In the genomic region with DNA sequence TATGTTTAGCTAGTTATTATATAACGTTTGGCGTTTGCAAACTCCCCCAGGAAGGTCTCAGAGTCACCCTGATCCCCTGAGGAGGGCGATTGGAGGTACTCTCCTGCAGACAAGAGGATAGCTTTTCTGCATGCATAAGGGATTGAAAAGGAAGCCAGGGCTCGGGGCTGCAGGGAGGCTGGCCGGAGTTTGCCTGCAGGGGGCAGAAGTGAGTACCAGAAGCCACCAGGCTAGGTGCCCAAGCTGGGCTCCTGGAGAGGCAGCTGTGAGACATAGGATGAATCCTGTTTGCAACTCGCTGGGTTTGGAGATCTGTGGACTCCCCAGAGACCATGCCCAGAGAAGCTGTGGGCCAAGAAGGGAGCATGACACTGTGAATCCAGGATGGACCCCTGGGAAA, we compare ENCODE assay signal across 8 mouse cellular contexts. TPM values are rescaled to one million over a fixed set of nuclear protein-coding genes. Genes with fewer than 3 reads are reported as not detected.
DNase-seq lines count a peak whose midpoint lies in the region; ATAC-seq and TF ChIP-seq lines count a peak whose summit lies in the region.

No protein-coding gene starts in this region.

- H3K9me3 ChIP-seq in stomach, postnatal 0 days (ENCODE audit: control insufficient read depth, low read length) = no peaks in the 10 kb centered on the region

- H3K27ac ChIP-seq in testis, adult 2 months (ENCODE audit: control insufficient read depth, insufficient read depth, low read depth, low read length) = no peak overlapping the region
- H3K27ac ChIP-seq in stomach, postnatal 0 days (replicated peaks) = no peak overlapping the region

- H3K9ac ChIP-seq in stomach, postnatal 0 days (ENCODE audit: low read length) = no peak overlapping the region

- WGBS in stomach, postnatal 0 days = 40% methylated on average over 6 of the region's 6 CpGs

- no peak for TF ChIP-seq EP300 in stomach, postnatal 0 days (optimal IDR thresholded peaks at IDR 0.05)

- no peak for ATAC-seq in cerebellum, adult (ENCODE audit: insufficient number of reproducible peaks, low FRiP score, low TSS enrichment)
- no peak for ATAC-seq in stomach, postnatal 0 days (ENCODE audit: low FRiP score, low TSS enrichment)

- peak; percentile 59; the same call in 1 of the 2 replicates for TF ChIP-seq CTCF in testis, adult 2 months (IDR thresholded peaks at IDR 0.05; ENCODE audit: control insufficient read depth, insufficient read depth, insufficient replicate concordance, low read depth, low read length)
- peak; percentile 57 for TF ChIP-seq CTCF in stomach, postnatal 0 days (IDR thresholded peaks at IDR 0.05; ENCODE audit: low read depth)

- H3K27me3 ChIP-seq in testis, adult 2 months (ENCODE audit: control insufficient read depth, insufficient read depth, low read length) = no peaks in the 10 kb centered on the region
- H3K27me3 ChIP-seq in stomach, postnatal 0 days (ENCODE audit: control insufficient read depth, insufficient read depth, low read length) = no peaks in the 10 kb centered on the region

- no peak for TF ChIP-seq POLR2A in testis, adult 2 months (IDR thresholded peaks at IDR 0.05; ENCODE audit: control insufficient read depth, low read depth, low read length)

- H3K4me3 ChIP-seq in testis, adult 2 months (ENCODE audit: control insufficient read depth, low read depth, low read length) = no peak overlapping the region
- H3K4me3 ChIP-seq in stomach, postnatal 0 days (ENCODE audit: low read depth, low read length) = no peak overlapping the region

- peak; percentile 26 to 41 for DNase-seq in cerebellum, adult 18-20 months
- peak; percentile 44 to 58 for DNase-seq in kidney, postnatal 4 days
- no peak for DNase-seq in kidney, adult 9 months
- no peak for DNase-seq in testis, postnatal 14 days (ENCODE audit: low spot score)
- DNase-seq in stomach, postnatal 0 days (ENCODE audit: low spot score) = no peak
- DNase-seq in gastrocnemius, postnatal 10 days = no peak

- no peak overlapping the region for H3K4me2 ChIP-seq in stomach, postnatal 0 days (replicated peaks; ENCODE audit: low read depth)

- H3K36me3 ChIP-seq in testis, adult 2 months (ENCODE audit: control insufficient read depth, insufficient read depth, low read length) = no peaks in the 10 kb centered on the region
- H3K36me3 ChIP-seq in stomach, postnatal 0 days (ENCODE audit: control insufficient read depth, insufficient read depth, low read length) = no peaks in the 10 kb centered on the region

- peaks cover 7% of the 10 kb centered on the region for H3K4me1 ChIP-seq in testis, adult 2 months (ENCODE audit: control insufficient read depth, insufficient read depth, low read length)
- no peaks in the 10 kb centered on the region for H3K4me1 ChIP-seq in stomach, postnatal 0 days (replicated peaks; ENCODE audit: control insufficient read depth, insufficient read depth)

RNA-seq across cellular contexts. Expression of a gene that starts 19.3 kb away (rescaled TPM):
- polyA plus RNA-seq in testis, adult 2 months (2012; rRNA removed) = 0.49 and 1.7 TPM in 2 replicates
- 2.3 and 2.5 TPM in 2 replicates for polyA plus RNA-seq in stomach, postnatal 0 days (2015; fragmentation: Nextera tagmentation; extraction: Ambion mirVana)
- total RNA-seq in gastrocnemius, postnatal 10 days (2021) = 1 to 10 TPM; 4.6 to 5.4 TPM

RNA-seq across cellular contexts. Expression of a gene that starts 30.9 kb away (rescaled TPM):
- polyA plus RNA-seq in testis, adult 2 months (2012; rRNA removed) = 18.9 and 20.5 TPM in 2 replicates
- 79.6 and 80.6 TPM in 2 replicates for polyA plus RNA-seq in stomach, postnatal 0 days (2015; fragmentation: Nextera tagmentation; extraction: Ambion mirVana)
- total RNA-seq in gastrocnemius, postnatal 10 days (2021) = 10 to 100 TPM; 22.0 to 23.2 TPM

RNA-seq across cellular contexts. Expression of a gene that starts 37.8 kb away (rescaled TPM):
- 8.9 and 10.9 TPM in 2 replicates for polyA plus RNA-seq in testis, adult 2 months (2012; rRNA removed)
- 48.6 and 49.4 TPM in 2 replicates for polyA plus RNA-seq in stomach, postnatal 0 days (2015; fragmentation: Nextera tagmentation; extraction: Ambion mirVana)
- total RNA-seq in gastrocnemius, postnatal 10 days (2021) = 10 to 100 TPM; 22.7 to 23.9 TPM

RNA-seq across cellular contexts. Expression of a gene that starts 43.5 kb away (rescaled TPM):
- 5.2 and 6.7 TPM in 2 replicates for polyA plus RNA-seq in testis, adult 2 months (2012; rRNA removed)
- polyA plus RNA-seq in stomach, postnatal 0 days (2015; fragmentation: Nextera tagmentation; extraction: Ambion mirVana) = 49.7 and 53.0 TPM in 2 replicates
- 10 to 100 TPM; 23.3 to 23.8 TPM for total RNA-seq in gastrocnemius, postnatal 10 days (2021)

Comparison
In these comparisons a context has a peak if more than half of its experiments do, and no peak if none do; other contexts are left out.
1. DNase-seq: peak in cerebellum, adult 18-20 months (2 of 2) and kidney, postnatal 4 days (2 of 2); none in kidney, adult 9 months (single experiment), testis, postnatal 14 days (single experiment), stomach, postnatal 0 days (single experiment) and gastrocnemius, postnatal 10 days (single experiment).